12 mouse cellular contexts compared by ENCODE assay signal in genomic region chr17:49627011-49627794, GRCm38 (mm10). TPM values are rescaled to one million over a fixed set of nuclear protein-coding genes. Genes with fewer than 3 reads are reported as not detected.
A peak's percentile ranks its signal among the peaks of the same experiment; 100 is the strongest.
DNase-seq lines count a peak whose midpoint lies in the region; ATAC-seq and TF ChIP-seq lines count a peak whose summit lies in the region.
"Had no signal": no experiment of that assay in that cellular context is flagged by ENCODE, and none has a peak within 500 bp of the region (broad histone marks: within the 10 kb centered on the region; RNA-seq: fewer than 3 reads in every experiment).

No protein-coding gene starts in this region.

- no peak for TF ChIP-seq CTCF in thymus, adult 2 months (IDR thresholded peaks at IDR 0.05; ENCODE audit: borderline replicate concordance, control insufficient read depth, extremely low read depth, insufficient read depth, low read length, poor library complexity)

- H3K4me1 ChIP-seq in heart, embryonic 13.5 days, result peaks cover 44% of the 10 kb centered on the region
- H3K4me1 ChIP-seq in heart, embryonic 15.5 days (replicated peaks), result peaks cover 30% of the 10 kb centered on the region
- H3K4me1 ChIP-seq in liver, embryonic 15.5 days (replicated peaks), result no peaks in the 10 kb centered on the region
- no peaks in the 10 kb centered on the region for H3K4me1 ChIP-seq in thymus, adult 2 months (replicated peaks; ENCODE audit: control insufficient read depth, insufficient read depth, low read length)
- no peaks in the 10 kb centered on the region; the same call in 1 of the 2 replicates for H3K4me1 ChIP-seq in midbrain, embryonic 16.5 days (ENCODE audit: control insufficient read depth, insufficient read depth, low read length)
- no peaks in the 10 kb centered on the region for H3K4me1 ChIP-seq in midbrain, embryonic 13.5 days (replicated peaks)
- H3K4me1 ChIP-seq: limb, embryonic 15.5 days had no signal

- H3K4me3 ChIP-seq in heart, embryonic 13.5 days, result no peak overlapping the region
- H3K4me3 ChIP-seq in heart, embryonic 15.5 days, result no peak overlapping the region
- H3K4me3 ChIP-seq in liver, embryonic 15.5 days (replicated peaks), result no peak overlapping the region
- no peak overlapping the region for H3K4me3 ChIP-seq in thymus, adult 2 months (ENCODE audit: control insufficient read depth, insufficient read depth, low read length)
- no peak overlapping the region for H3K4me3 ChIP-seq in midbrain, embryonic 16.5 days (ENCODE audit: low read depth, low read length)
- H3K4me3 ChIP-seq in midbrain, embryonic 13.5 days (replicated peaks), result no peak overlapping the region
- H3K4me3 ChIP-seq: limb, embryonic 15.5 days had no signal

- no peaks in the 10 kb centered on the region for H3K27me3 ChIP-seq in heart, embryonic 13.5 days (replicated peaks)
- H3K27me3 ChIP-seq in heart, embryonic 15.5 days, result no peaks in the 10 kb centered on the region
- no peaks in the 10 kb centered on the region for H3K27me3 ChIP-seq in liver, embryonic 15.5 days
- H3K27me3 ChIP-seq in thymus, adult 2 months (ENCODE audit: control insufficient read depth, insufficient read depth, low read length), result no peaks in the 10 kb centered on the region
- H3K27me3 ChIP-seq in midbrain, embryonic 16.5 days (ENCODE audit: control insufficient read depth, insufficient read depth, low read depth, low read length), result no peaks in the 10 kb centered on the region
- H3K27me3 ChIP-seq in midbrain, embryonic 13.5 days, result no peaks in the 10 kb centered on the region
- H3K27me3 ChIP-seq: limb, embryonic 15.5 days had no signal

- peaks cover 3% of the 10 kb centered on the region; the same call in 1 of the 2 replicates for H3K9me3 ChIP-seq in heart, embryonic 13.5 days
- H3K9me3 ChIP-seq in heart, embryonic 15.5 days (replicated peaks), result no peaks in the 10 kb centered on the region
- no peaks in the 10 kb centered on the region for H3K9me3 ChIP-seq in liver, embryonic 15.5 days (replicated peaks)
- no peaks in the 10 kb centered on the region for H3K9me3 ChIP-seq in midbrain, embryonic 16.5 days (replicated peaks; ENCODE audit: control insufficient read depth, low read length, poor library complexity, severe bottlenecking)
- no peaks in the 10 kb centered on the region for H3K9me3 ChIP-seq in midbrain, embryonic 13.5 days
- H3K9me3 ChIP-seq: limb, embryonic 15.5 days had no signal

- H3K36me3 ChIP-seq in heart, embryonic 13.5 days, result no peaks in the 10 kb centered on the region
- H3K36me3 ChIP-seq in heart, embryonic 15.5 days, result no peaks in the 10 kb centered on the region
- H3K36me3 ChIP-seq in liver, embryonic 15.5 days (replicated peaks), result no peaks in the 10 kb centered on the region
- H3K36me3 ChIP-seq in thymus, adult 2 months (ENCODE audit: control insufficient read depth, insufficient read depth, low read length), result no peaks in the 10 kb centered on the region
- H3K36me3 ChIP-seq in midbrain, embryonic 16.5 days (ENCODE audit: control insufficient read depth, insufficient read depth, low read length), result no peaks in the 10 kb centered on the region
- no peaks in the 10 kb centered on the region for H3K36me3 ChIP-seq in midbrain, embryonic 13.5 days
- H3K36me3 ChIP-seq: limb, embryonic 15.5 days had no signal

- ATAC-seq in heart, embryonic 13.5 days (ENCODE audit: extremely low read depth, insufficient number of reproducible peaks, low FRiP score, low TSS enrichment), result peak; percentile 65
- ATAC-seq in heart, embryonic 15.5 days (replicated peaks; ENCODE audit: insufficient number of reproducible peaks, insufficient read depth, low FRiP score, low read depth), result peak; percentile 83
- peak; percentile 66; the same call in 1 of the 2 replicates for ATAC-seq in liver, embryonic 15.5 days (ENCODE audit: insufficient read depth)
- ATAC-seq in midbrain, embryonic 16.5 days, result no peak
- ATAC-seq in midbrain, embryonic 13.5 days, result no peak
- ATAC-seq: forebrain, embryonic 16.5 days had no signal

- H3K9ac ChIP-seq in heart, embryonic 13.5 days, result 0 out of 2 replicates have a peak overlapping the region, but pooled peaks have one; percentile 10
- no peak overlapping the region for H3K9ac ChIP-seq in heart, embryonic 15.5 days
- H3K9ac ChIP-seq in liver, embryonic 15.5 days, result no peak overlapping the region
- H3K9ac ChIP-seq in midbrain, embryonic 16.5 days (ENCODE audit: low read depth, low read length), result no peak overlapping the region
- H3K9ac ChIP-seq in midbrain, embryonic 13.5 days (replicated peaks), result no peak overlapping the region
- H3K9ac ChIP-seq: limb, embryonic 15.5 days had no signal

- no peak for DNase-seq in heart, adult 18-20 months
- peak; percentile 79 for DNase-seq in kidney, adult 9 months
- DNase-seq in thymus, adult 2 months, result no peak
- DNase-seq: thymus, adult 18-20 months had no signal

- peak overlapping the region; percentile 78 for H3K27ac ChIP-seq in heart, embryonic 13.5 days (replicated peaks)
- H3K27ac ChIP-seq in heart, embryonic 15.5 days, result peak overlapping the region; percentile 75
- H3K27ac ChIP-seq in liver, embryonic 15.5 days (replicated peaks), result no peak overlapping the region
- no peak overlapping the region for H3K27ac ChIP-seq in thymus, adult 2 months (ENCODE audit: control insufficient read depth, insufficient read depth, low read length)
- H3K27ac ChIP-seq in midbrain, embryonic 16.5 days (ENCODE audit: low read length), result no peak overlapping the region
- no peak overlapping the region for H3K27ac ChIP-seq in midbrain, embryonic 13.5 days
- H3K27ac ChIP-seq: limb, embryonic 15.5 days had no signal

- peak overlapping the region; percentile 35 for H3K4me2 ChIP-seq in heart, embryonic 13.5 days
- H3K4me2 ChIP-seq in heart, embryonic 15.5 days, result no peak overlapping the region
- H3K4me2 ChIP-seq in liver, embryonic 15.5 days, result no peak overlapping the region
- no peak overlapping the region for H3K4me2 ChIP-seq in midbrain, embryonic 16.5 days (ENCODE audit: low read length)
- no peak overlapping the region for H3K4me2 ChIP-seq in midbrain, embryonic 13.5 days (replicated peaks)
- H3K4me2 ChIP-seq: limb, embryonic 15.5 days had no signal

- WGBS in heart, embryonic 13.5 days, result 37% methylated on average over 13 of the region's 13 CpGs
- 46% methylated on average over 13 of the region's 13 CpGs for WGBS in heart, embryonic 15.5 days
- 63% methylated on average over 13 of the region's 13 CpGs for WGBS in liver, embryonic 15.5 days (ENCODE audit: insufficient replicate concordance)
- WGBS in thymus, adult 2 months, result 93% methylated on average over 13 of the region's 13 CpGs
- 80% methylated on average over 13 of the region's 13 CpGs for WGBS in midbrain, embryonic 16.5 days
- 83% methylated on average over 13 of the region's 13 CpGs for WGBS in midbrain, embryonic 13.5 days

- TF ChIP-seq POLR2A in thymus, adult 2 months (IDR thresholded peaks at IDR 0.05; ENCODE audit: control insufficient read depth, extremely low read depth, insufficient read depth, low read length, poor library complexity), result no peak

RNA-seq across cellular contexts. Expression of gene Kif6, which starts 12.3 kb away (rescaled TPM):
- polyA plus RNA-seq in heart, embryonic 13.5 days (2015; fragmentation: Nextera tagmentation; extraction: Ambion mirVana), result 1.2 and 1.6 TPM in 2 replicates
- total RNA-seq in heart, adult 18-20 months (2021), result 1 to 10 TPM; 1.2 to 3.5 TPM
- polyA plus RNA-seq in heart, embryonic 15.5 days (2015; fragmentation: Nextera tagmentation; extraction: Ambion mirVana), result 1.7 and 1.9 TPM in 2 replicates
- polyA plus RNA-seq in liver, embryonic 15.5 days (2015; fragmentation: Nextera tagmentation; extraction: Ambion mirVana), result 0.08 TPM in 1 of 2 replicates, not detected in the other
- 0.19 and 0.54 TPM in 2 replicates for polyA plus RNA-seq in thymus, adult 2 months (2012; rRNA removed)
- 2.2 and 2.5 TPM in 2 replicates for polyA plus RNA-seq in midbrain, embryonic 16.5 days (2015; fragmentation: Nextera tagmentation; extraction: Ambion mirVana)
- polyA plus RNA-seq in midbrain, embryonic 13.5 days (2015; fragmentation: Nextera tagmentation; extraction: Ambion mirVana), result 2.4 and 3.6 TPM in 2 replicates
- total RNA-seq: common myeloid progenitor, adult 5-6 weeks had no signal

Comparison
In these comparisons a context has a peak if more than half of its experiments do, and no peak if none do; other contexts are left out.
1. ATAC-seq: peak in heart, embryonic 13.5 days (single experiment), heart, embryonic 15.5 days (single experiment) and liver, embryonic 15.5 days (single experiment); none in midbrain, embryonic 16.5 days (single experiment) and midbrain, embryonic 13.5 days (single experiment).
2. H3K27ac ChIP-seq: peak in heart, embryonic 13.5 days (single experiment) and heart, embryonic 15.5 days (single experiment); none in liver, embryonic 15.5 days (single experiment), thymus, adult 2 months (single experiment), midbrain, embryonic 16.5 days (single experiment) and midbrain, embryonic 13.5 days (single experiment).